Mouse (Mus musculus): ENCODE measurements around the gene Arvcf.

Arvcf gene

GRCm38 (mm10) chr16:18357977-18358376, 10.0 kb downstream of the Arvcf start:
- no peak for DNase-seq

DNA sequence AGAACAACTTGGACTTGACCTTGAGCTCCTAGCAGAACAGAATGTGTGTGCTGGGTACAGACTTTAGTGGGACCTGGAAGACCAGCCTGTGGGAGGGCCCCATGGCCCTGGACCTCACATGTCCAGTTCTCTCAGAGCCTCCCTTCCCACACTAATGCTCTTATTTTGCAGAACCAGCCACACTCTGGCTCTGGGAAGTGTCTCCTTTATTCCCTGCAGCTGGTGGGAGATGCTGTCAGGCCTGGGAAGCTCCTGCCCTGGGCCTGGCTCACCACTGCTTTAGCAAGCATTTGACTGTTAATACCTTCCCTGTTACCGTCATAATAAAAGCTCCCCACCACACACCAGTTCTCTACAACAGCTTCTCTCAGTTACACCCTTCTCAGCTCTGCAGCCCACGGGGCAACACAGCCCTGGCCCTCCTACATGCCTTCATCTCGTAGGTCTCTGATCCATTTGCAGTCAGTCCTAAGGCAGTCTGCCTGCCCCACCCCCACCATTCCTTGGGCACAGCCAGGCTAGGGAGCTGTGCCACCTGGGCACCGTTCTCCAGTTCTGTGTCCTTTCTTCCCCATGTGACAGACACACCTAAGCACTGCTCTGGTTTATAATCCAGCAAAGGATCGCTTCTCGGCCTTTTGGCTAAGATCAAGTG, 12.3 kb downstream of the Arvcf start:
- DNase-seq, result peak; percentile 78

DNA sequence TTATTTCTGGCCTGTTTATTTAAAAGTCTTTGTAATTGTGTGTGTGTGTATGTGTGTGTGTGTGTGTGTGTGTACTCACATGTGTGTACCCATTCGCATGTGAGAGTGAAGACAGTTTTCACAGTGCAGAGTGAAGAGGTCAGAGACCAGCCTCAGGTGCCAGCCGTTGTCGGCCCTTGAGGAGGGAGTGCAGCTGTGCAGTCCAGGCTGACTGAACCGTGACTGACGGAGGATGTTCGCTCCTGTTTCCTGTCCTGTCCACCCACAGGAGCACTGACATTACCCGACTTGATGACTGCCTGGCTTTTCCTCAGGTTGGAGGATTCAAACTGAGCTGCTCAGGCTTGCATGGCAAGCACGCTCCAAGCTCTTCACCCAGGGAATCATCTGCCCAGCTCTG, 15.0 kb downstream of the Arvcf start:
- no peak for DNase-seq

DNA sequence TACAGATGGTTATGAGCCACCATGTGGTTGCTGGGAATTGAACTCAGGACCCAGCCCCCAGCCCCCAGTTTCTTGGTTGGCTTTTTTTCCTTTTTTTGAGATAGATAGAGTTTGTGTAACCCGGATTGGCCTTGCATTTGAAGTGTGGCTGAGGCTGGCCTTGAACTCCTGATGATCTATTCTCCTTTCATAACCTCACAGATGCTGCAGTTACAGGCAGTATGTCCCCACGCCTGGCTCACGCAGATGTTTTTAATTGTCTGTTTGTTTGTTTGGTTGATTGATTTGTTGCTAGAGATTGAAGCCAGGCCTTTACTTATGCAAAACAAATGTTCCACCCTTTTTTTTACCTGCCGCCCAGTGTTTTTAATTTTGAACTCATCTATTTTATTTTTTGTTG, 18.9 kb downstream of the Arvcf start:
- DNase-seq, result no peak

DNA sequence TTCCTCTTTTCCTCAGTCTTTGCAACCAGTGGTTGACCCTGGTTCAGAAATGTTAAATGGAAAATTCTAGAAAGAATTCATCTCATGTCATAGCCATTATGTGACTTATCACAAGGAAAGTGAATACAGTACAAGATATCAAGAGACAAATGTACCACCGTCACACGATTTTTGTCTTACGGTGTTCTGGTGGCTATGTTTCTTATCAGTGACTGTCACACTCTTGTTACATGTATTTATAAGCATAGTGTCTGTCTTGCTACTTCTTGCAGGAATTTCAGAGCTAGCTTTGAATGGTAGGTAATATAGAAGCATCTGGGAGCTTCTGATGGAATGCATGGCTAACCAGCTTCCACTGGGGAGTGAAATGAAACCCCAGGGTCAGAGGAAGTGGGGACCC, 22.2 kb downstream of the Arvcf start:
- DNase-seq, result no peak

GRCm38 (mm10) chr16:18373632-18374031, 25.6 kb downstream of the Arvcf start:
- no peak for DNase-seq

- DNase-seq, result no peak
Measured at GRCm38 (mm10) chr16:18376297-18376954, 28.4 kb downstream of the Arvcf start.

DNA sequence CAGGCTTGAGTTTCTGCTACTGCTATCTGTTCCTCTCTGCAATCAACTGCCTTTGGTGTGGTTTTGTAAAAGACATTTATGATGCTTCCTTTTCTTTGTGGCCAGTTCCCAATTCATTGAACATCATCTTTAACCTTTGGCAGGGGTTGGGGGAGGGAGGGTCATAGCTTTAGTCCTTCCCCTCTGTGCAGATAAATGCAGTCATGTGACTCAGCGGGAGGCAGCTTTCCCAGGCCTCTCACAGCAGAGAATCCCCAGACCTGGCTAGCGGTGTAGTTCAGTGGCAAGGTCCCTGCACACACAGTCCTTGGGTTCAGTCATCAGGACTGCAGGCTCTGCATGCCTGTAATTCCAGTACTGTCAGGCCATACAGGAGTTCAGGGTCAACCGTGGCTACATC, 29.2 kb downstream of the Arvcf start:
- DNase-seq, result no peak

- no peak for DNase-seq
Measured at GRCm38 (mm10) chr16:18378489-18378888, 30.5 kb downstream of the Arvcf start.

- DNase-seq, result no peak
Measured at GRCm38 (mm10) chr16:18379338-18380001, 31.5 kb downstream of the Arvcf start.

GRCm38 (mm10) chr16:18380495-18381063, 32.6 kb downstream of the Arvcf start:
- DNase-seq, result no peak

DNA sequence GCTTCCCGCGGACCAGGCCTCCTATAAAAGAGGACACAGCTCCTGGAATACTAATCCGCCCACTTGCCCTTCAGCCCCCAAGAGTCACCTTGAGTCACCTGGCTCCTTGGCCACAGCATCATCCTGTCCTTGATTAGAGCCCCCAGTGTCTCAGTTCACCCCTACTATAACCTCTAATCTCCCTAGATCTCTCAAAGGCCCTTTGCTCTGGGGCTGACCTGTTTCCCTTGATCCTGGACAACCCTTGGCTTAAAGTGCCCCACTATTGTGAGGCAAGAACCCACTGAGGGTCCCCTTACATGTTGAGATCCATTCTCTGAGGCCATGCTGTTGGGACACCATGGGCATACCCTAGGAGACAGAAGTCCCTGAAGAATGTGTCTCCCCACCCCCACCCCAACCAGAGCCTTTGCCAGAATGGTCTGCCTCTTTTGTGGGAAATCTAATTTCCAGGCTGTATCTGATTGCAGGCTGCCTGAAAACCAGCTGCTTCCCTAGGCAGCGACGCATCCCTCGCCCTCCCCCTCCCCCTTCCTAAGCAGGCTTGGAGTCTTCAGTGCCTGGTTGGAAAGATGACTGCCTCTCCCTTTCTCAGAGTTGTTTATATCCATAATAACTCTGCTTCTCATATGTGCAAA, 33.8 kb downstream of the Arvcf start:
- no peak for DNase-seq

DNA sequence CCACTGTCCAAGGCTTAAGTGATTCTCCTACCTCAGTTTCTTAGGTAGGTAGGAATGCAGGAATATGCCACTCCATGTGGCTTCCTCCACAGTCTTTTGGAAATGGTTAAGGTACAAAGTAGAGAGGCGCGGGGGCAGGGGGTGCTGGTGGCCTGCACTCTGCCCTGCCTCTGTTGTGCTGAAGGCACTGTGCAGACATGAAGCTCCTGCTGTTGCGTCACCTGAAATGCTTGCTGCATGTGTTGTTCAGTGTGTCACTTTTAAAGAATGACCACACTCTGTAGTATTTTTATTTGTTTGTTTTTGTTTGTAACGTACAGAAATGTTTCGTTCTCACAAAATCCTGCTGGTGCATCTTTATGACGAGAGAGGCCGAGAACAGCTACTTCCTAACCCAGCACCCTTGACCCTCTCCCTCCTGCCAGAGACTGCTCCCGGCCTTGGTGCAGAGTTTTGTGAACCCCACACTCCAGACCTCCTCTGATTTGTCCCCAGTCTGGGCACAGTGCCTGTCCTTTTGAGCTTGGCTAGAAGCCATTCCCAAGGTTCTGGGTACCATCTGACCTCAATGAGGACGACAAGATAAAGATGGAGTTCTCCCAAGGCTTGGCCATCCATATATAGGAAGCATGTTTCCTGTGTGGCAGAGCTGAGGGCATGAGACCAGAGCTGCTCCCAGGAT, 35.2 kb downstream of the Arvcf start:
- peak; percentile 73 for DNase-seq

GRCm38 (mm10) chr16:18383756-18384155, 35.8 kb downstream of the Arvcf start:
- no peak for DNase-seq

DNA sequence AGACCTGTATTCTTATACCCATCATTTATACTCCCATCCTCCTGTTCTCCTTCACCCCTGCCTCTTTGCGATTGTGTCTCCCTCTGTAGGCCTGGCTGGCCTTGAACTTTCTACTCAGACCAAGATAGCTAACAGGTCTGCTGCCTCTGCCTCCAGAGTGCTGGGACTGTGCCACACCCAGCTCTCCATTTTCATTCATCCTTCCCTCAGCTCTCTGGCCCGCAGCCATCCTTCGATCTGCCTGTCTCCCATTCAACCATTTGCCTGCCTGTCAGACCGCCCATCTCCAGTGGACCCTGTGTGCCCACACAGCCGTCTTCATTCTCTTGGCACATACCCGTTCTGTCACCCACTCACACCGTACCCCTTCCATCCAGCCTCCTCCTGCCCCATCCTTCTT, 36.2 kb downstream of the Arvcf start:
- no peak for DNase-seq

GRCm38 (mm10) chr16:18384659-18385058, 36.7 kb downstream of the Arvcf start:
- no peak for DNase-seq

DNA sequence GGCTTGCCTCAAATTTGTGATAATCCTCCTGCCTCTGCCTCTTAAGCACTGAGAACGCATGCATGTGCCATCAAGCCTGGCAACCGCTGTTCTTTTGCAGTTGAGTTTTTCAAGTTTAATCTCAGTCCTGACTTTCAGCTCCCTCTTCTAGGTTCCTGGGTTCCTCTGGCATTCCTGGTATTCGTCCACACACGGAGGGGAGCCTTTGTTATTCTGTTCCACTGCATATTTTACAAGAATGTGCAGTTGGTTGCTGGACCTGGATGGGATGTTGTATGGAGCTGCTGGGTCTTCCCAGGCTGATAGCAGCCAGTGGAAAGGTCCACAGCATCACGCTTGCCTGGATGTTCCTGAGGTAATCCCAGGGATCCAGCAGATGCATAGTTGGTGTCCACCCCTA, 37.4 kb downstream of the Arvcf start:
- no peak for DNase-seq

DNA sequence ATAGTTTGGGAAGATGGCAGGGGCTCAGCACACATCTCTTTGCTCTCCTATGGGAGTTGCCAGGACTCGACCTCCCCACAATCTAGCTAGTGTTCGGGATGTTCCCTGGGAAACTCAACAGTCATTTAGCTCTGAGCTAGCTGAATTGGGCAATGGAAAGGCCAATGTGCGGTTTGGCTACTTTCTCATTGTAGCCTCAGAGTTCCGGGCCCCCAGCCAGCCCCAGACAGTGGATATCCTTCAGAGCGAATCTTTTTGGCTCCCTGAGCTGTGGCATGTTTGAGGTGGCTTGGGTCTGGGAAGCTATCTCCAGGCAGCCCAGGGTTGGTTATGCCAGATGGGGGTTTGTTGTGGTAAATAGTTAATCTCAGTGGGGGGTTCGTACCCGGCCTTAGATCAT, 38.5 kb downstream of the Arvcf start:
- peak; percentile 53 for DNase-seq

GRCm38 (mm10) chr16:18386972-18387371, 39.0 kb downstream of the Arvcf start:
- DNase-seq, result no peak

DNA sequence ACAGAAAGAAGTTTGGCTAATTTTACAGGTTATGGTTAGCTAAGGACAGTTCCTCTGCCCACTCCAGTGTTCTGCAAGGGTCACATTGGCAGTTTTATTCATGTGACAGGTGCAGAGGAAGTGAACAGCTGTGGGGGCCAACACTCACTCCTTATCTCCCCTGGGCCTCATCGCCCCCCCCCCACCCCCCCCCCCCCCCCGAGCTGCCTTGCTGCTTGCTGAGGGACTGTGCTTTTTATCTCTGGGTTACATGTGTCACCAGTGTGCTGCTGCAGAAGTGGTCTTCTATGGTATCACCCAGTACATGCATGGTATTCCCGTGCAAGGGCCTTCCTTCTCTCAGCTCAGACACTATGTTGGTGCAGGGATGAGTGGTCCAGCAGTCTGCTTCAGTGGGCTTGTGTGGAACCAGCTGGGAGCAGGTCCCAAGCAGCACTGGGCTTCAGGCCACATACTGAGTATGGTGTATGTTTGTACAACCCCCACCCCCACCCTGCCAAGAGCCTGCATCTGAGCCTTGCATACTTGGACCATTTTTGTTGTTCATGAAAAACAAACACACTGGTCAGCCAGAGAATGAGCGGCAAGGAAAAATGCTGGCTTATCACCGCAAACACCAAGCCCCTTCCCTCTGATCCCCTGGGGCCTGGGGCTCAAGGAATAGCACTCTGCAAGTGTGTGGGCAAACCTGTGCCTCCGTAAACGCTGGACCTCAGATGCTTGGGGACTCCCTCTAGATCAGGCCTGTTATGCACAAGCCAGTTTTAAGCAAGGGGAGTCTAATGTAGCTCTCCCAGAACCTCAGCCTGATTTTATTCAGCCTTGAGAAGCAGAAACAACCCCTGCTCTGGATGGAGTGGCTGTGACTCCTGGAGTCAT, 40.0 kb downstream of the Arvcf start:
- no peak for DNase-seq

DNA sequence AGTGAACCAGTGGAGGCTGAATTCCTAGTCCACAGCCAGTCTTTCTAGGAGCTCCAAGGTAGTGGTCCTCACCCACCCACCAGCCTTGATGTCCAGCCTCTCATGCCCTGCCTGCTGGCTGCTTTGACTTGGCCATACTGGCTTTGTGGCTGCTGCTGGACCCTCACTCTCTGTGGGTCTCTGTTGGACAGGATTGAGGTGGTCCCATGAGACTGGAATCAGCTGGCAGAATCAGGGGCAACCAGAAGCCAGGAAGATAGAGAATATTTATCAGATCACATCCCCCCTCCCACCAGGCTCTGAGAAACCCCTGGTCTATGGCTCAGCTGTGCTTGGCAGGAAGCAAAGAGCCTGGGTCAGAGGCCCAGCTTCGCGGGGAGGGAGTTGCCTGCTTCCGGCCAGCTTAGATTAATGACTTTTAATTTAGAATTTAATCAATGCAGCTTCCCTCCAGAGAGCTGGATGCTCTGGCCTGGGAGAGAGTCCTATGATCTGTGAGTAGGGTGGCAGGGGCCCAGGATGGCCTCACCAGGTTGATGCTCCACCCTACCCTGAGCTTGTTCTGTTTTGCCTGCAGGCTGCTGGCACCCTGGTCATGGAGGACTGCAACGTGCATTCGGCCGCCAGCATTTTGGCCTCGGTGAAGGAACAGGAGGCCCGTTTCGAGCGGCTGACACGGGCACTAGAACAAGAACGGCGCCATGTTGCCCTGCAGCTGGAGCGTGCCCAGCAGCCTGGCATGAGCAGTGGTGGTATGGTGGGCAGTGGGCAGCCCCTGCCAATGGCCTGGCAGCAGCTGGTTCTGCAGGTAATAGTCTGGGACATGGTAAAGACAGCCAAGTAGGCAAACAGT, 40.8 kb downstream of the Arvcf start:
- DNase-seq, result no peak

Measured in cerebellum, adult 9-10 months (tissue).